ENCODE assay signal across 27 mouse cellular contexts in the genomic region with DNA sequence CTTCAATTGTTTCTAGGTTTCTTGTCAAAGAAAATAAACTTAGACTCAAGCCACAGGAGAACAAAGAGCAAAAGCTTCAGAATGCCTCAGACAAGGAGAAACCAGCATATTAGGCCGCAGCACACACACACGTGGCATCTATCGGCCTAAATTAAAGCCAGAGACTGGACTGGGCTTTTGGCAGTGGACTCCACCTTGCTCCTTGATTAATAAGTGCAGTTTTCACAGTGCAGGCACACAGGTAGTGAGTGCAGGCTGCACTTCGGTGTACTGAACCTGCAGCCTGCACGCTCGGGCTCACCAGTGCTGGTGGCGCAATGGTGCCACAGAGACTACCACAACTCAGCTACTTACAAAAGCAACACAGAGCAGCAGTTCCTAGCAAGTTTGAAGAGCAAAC. TPM values are rescaled to one million over a fixed set of nuclear protein-coding genes. Genes with fewer than 3 reads are reported as not detected.
A peak's percentile ranks its signal among the peaks of the same experiment; 100 is the strongest.
DNase-seq lines count a peak whose midpoint lies in the region; ATAC-seq and TF ChIP-seq lines count a peak whose summit lies in the region.
"Had no signal": no experiment of that assay in that cellular context is flagged by ENCODE, and none has a peak within 500 bp of the region (broad histone marks: within the 10 kb centered on the region; RNA-seq: fewer than 3 reads in every experiment).

No protein-coding gene starts in this region.

- no peaks in the 10 kb centered on the region for H3K9me3 ChIP-seq in embryonic facial prominence, embryonic 12.5 days
- H3K9me3 ChIP-seq in limb, embryonic 11.5 days (ENCODE audit: control insufficient read depth, low read length), result no peaks in the 10 kb centered on the region
- no peaks in the 10 kb centered on the region for H3K9me3 ChIP-seq in limb, embryonic 14.5 days (ENCODE audit: control insufficient read depth, low read length)
- H3K9me3 ChIP-seq: forebrain, embryonic 10.5 days; forebrain, embryonic 13.5 days; heart, embryonic 12.5 days; heart, embryonic 15.5 days had no signal

- peaks cover 2% of the 10 kb centered on the region; the same call in 1 of the 2 replicates for H3K4me1 ChIP-seq in embryonic facial prominence, embryonic 12.5 days
- peaks cover 4% of the 10 kb centered on the region; the same call in 1 of the 2 replicates for H3K4me1 ChIP-seq in limb, embryonic 11.5 days (ENCODE audit: control insufficient read depth, insufficient read depth, low read length)
- H3K4me1 ChIP-seq in limb, embryonic 14.5 days (ENCODE audit: control insufficient read depth, insufficient read depth, low read length), result no peaks in the 10 kb centered on the region
- H3K4me1 ChIP-seq: heart, embryonic 15.5 days had no signal

- H3K9ac ChIP-seq in embryonic facial prominence, embryonic 12.5 days, result no peak overlapping the region
- H3K9ac ChIP-seq in limb, embryonic 11.5 days (ENCODE audit: low read length), result no peak overlapping the region
- H3K9ac ChIP-seq in limb, embryonic 14.5 days (ENCODE audit: low read depth, low read length, severe bottlenecking), result no peak overlapping the region
- H3K9ac ChIP-seq: forebrain, embryonic 13.5 days; heart, embryonic 12.5 days; heart, embryonic 15.5 days; hindbrain, embryonic 14.5 days had no signal

- no peak for TF ChIP-seq POLR2A in limb, embryonic 14.5 days (IDR thresholded peaks at IDR 0.05; ENCODE audit: borderline replicate concordance, extremely low read depth, insufficient read depth, insufficient read length)

- DNase-seq in embryo, embryonic 11 days, result peak; percentile 37
- DNase-seq in embryo, embryonic 10 days (ENCODE audit: low spot score), result no peak
- peak; percentile 57 for DNase-seq in limb, embryonic 11.5 days (ENCODE audit: low spot score)
- no peak for DNase-seq in limb, embryonic 14.5 days (ENCODE audit: low spot score)
- DNase-seq in layer of hippocampus, adult 11-12 months (ENCODE audit: low spot score), result no peak
- DNase-seq in adrenal gland, postnatal 14 days, result no peak
- DNase-seq in retina, embryonic 14.5 days (ENCODE audit: low spot score), result no peak
- DNase-seq: adrenal gland, adult 8-10 months; adrenal gland, postnatal 36 days; cerebellum, adult 18-20 months; cerebellum, adult 9-10 months; cerebellum, postnatal 25 days; gastrocnemius, adult 2 months; gastrocnemius, postnatal 14 days; heart, adult 18-20 months; heart, postnatal 10 days; heart, postnatal 4 days had no signal

- 55% methylated on average over 7 of the region's 7 CpGs for WGBS in embryonic facial prominence, embryonic 12.5 days
- WGBS in limb, embryonic 11.5 days, result 47% methylated on average over 7 of the region's 7 CpGs
- 45% methylated on average over 7 of the region's 7 CpGs for WGBS in limb, embryonic 14.5 days

- no peak for ATAC-seq in embryonic facial prominence, embryonic 12.5 days (ENCODE audit: insufficient number of reproducible peaks, insufficient read depth, low FRiP score, low TSS enrichment)
- no peak for ATAC-seq in limb, embryonic 11.5 days (ENCODE audit: insufficient number of reproducible peaks, low FRiP score, low TSS enrichment, low read depth)
- no peak for ATAC-seq in limb, embryonic 14.5 days (ENCODE audit: low FRiP score, low read depth)
- ATAC-seq: activated CD4-positive, CD25-positive, alpha-beta regulatory T cell, adult 4 months; forebrain, embryonic 13.5 days; forebrain, embryonic 16.5 days; hindbrain, postnatal 0 days; inflammation-experienced regulatory T-cells, adult 6 months had no signal

- no peaks in the 10 kb centered on the region for H3K27me3 ChIP-seq in embryonic facial prominence, embryonic 12.5 days
- no peaks in the 10 kb centered on the region for H3K27me3 ChIP-seq in limb, embryonic 11.5 days (ENCODE audit: control insufficient read depth, insufficient read depth, low read length)
- H3K27me3 ChIP-seq in limb, embryonic 14.5 days (ENCODE audit: control insufficient read depth, insufficient read depth, low read length), result no peaks in the 10 kb centered on the region
- H3K27me3 ChIP-seq: forebrain, embryonic 13.5 days; heart, embryonic 12.5 days; heart, embryonic 15.5 days had no signal

- H3K27ac ChIP-seq in embryonic facial prominence, embryonic 12.5 days, result peak overlapping the region; percentile 41; the same call in 1 of the 2 replicates
- H3K27ac ChIP-seq in limb, embryonic 11.5 days (replicated peaks; ENCODE audit: low read depth, low read length), result no peak overlapping the region; the same call in 1 of the 2 replicates
- H3K27ac ChIP-seq in limb, embryonic 14.5 days (replicated peaks; ENCODE audit: low read depth, low read length), result 0 out of 2 replicates have a peak overlapping the region, but pooled peaks have one; percentile 43
- H3K27ac ChIP-seq: forebrain, embryonic 13.5 days; gastrocnemius, adult 2 months; heart, embryonic 15.5 days; hindbrain, embryonic 14.5 days; hindbrain, postnatal 0 days had no signal

- peaks cover 18% of the 10 kb centered on the region for H3K36me3 ChIP-seq in embryonic facial prominence, embryonic 12.5 days
- no peaks in the 10 kb centered on the region; the same call in 1 of the 2 replicates for H3K36me3 ChIP-seq in limb, embryonic 11.5 days (ENCODE audit: control insufficient read depth, insufficient read depth, low read length)
- H3K36me3 ChIP-seq in limb, embryonic 14.5 days (ENCODE audit: control insufficient read depth, insufficient read depth, low read length), result peaks cover 52% of the 10 kb centered on the region

- H3K4me2 ChIP-seq in embryonic facial prominence, embryonic 12.5 days (replicated peaks), result no peak overlapping the region
- no peak overlapping the region for H3K4me2 ChIP-seq in limb, embryonic 11.5 days (ENCODE audit: low read depth, severe bottlenecking)
- H3K4me2 ChIP-seq in limb, embryonic 14.5 days (replicated peaks; ENCODE audit: low read depth, low read length, severe bottlenecking), result no peak overlapping the region
- H3K4me2 ChIP-seq: forebrain, embryonic 13.5 days; heart, embryonic 12.5 days; heart, embryonic 15.5 days; hindbrain, embryonic 14.5 days had no signal

- H3K4me3 ChIP-seq in embryonic facial prominence, embryonic 12.5 days, result no peak overlapping the region
- H3K4me3 ChIP-seq in limb, embryonic 11.5 days (ENCODE audit: low read depth, low read length), result no peak overlapping the region
- H3K4me3 ChIP-seq in limb, embryonic 14.5 days (replicated peaks; ENCODE audit: low read length), result no peak overlapping the region
- H3K4me3 ChIP-seq: forebrain, embryonic 10.5 days; forebrain, embryonic 13.5 days; gastrocnemius, adult 2 months; heart, embryonic 12.5 days; heart, embryonic 15.5 days had no signal

RNA-seq across cellular contexts. Expression of gene Farsb, which starts 45.6 kb away (rescaled TPM):
- 137 and 141 TPM in 2 replicates for polyA plus RNA-seq in embryonic facial prominence, embryonic 12.5 days (2016; fragmentation: Nextera tagmentation; extraction: Ambion mirVana)
- 161 and 165 TPM in 2 replicates for polyA plus RNA-seq in limb, embryonic 11.5 days (2014; fragmentation: Nextera tagmentation; extraction: Ambion mirVana)
- polyA plus RNA-seq in limb, embryonic 14.5 days (2012; rRNA removed), result 49.6 and 60.3 TPM in 2 replicates
- 124 and 131 TPM in 2 replicates for polyA plus RNA-seq in limb, embryonic 14.5 days (2014; fragmentation: Nextera tagmentation; extraction: Ambion mirVana)
- 65.8 and 67.3 TPM in 2 replicates for total RNA-seq in adrenal gland, postnatal 14 days (2021)

Comparison
In these comparisons a context has a peak if more than half of its experiments do, and no peak if none do; other contexts are left out.
1. DNase-seq: peak in embryo, embryonic 11 days (single experiment) and limb, embryonic 11.5 days (single experiment); none in embryo, embryonic 10 days (single experiment), limb, embryonic 14.5 days (single experiment), layer of hippocampus, adult 11-12 months (single experiment), adrenal gland, postnatal 14 days (single experiment) and retina, embryonic 14.5 days (single experiment).